Mouse (Mus musculus) hindbrain, embryonic 12.5 days (tissue): Measurements from ENCODE around the gene Nkain4. TPM values are rescaled to one million over a fixed set of nuclear protein-coding genes. Genes with fewer than 3 reads are reported as not detected.

Experiments
- ATAC-seq: fragments of 200-750 bp; cut with Nextera tagmentation; 2 replicates; pipeline ENCODE4 v1.8.0; 2017; ENCODE audit warnings: moderate TSS enrichment; ENCODE audit not compliant: low FRiP score
- H3K27ac ChIP-seq: fragments of 300-500 bp; sonication (generic); 2 replicates; pipeline ENCODE4 v1.5.1; 2016; ENCODE audit warnings: mild to moderate bottlenecking
- H3K27me3 ChIP-seq: fragments of 300-500 bp; sonication (generic); 2 replicates; pipeline ENCODE4 v1.6.1; 2016; ENCODE audit warnings: mild to moderate bottlenecking
- H3K36me3 ChIP-seq: fragments of 300-500 bp; sonication (generic); 2 replicates; pipeline ENCODE4 v1.6.1; 2016; ENCODE audit warnings: mild to moderate bottlenecking
- H3K4me1 ChIP-seq: fragments of 300-500 bp; sonication (generic); 2 replicates; pipeline ENCODE4 v1.6.1; 2016
- H3K4me2 ChIP-seq: fragments of 300-500 bp; sonication (generic); replicated peaks from 2 replicates; pipeline ENCODE4 v1.6.1; 2016; ENCODE audit warnings: mild to moderate bottlenecking
- H3K4me3 ChIP-seq: fragments of 300-500 bp; sonication (generic); 2 replicates; pipeline ENCODE4 v1.5.1; 2016; ENCODE audit warnings: mild to moderate bottlenecking
- H3K9ac ChIP-seq: fragments of 300-500 bp; sonication (generic); 2 replicates; pipeline ENCODE4 v1.6.1; 2016; ENCODE audit warnings: mild to moderate bottlenecking, moderate library complexity
- H3K9me3 ChIP-seq: fragments of 300-500 bp; sonication (generic); replicated peaks from 2 replicates; pipeline ENCODE4 v1.6.1; 2016; ENCODE audit warnings: mild to moderate bottlenecking
- WGBS: fragments of 180-500 bp; shearing (Covaris S2); methylation state at CpG from one replicate; pipeline ENCODE4 v1.1.7; 2016; 5-methylcytosine and 5-hydroxymethylcytosine counted together
- polyA plus RNA-seq: library from polyadenylated mRNA; unstranded; fragments of >200 nt; fragmentation: Nextera tagmentation; extraction: Ambion mirVana; gene quantifications from 2 replicates; pipeline ENCODE4 v1.2.1, GENCODE M21; 2016

Nkain4 gene
- polyA plus RNA-seq, 1 experiment from 2014 or later, result 81.2 TPM

GRCm38 (mm10) chr2:180981133-180981532, 26.6 kb upstream of the Nkain4 start:
- WGBS, result 79% methylated on average over 6 of the region's 6 CpGs
- Histone ChIP-seq H3K27ac (no peak overlapping the region), H3K9me3 (no peaks in the 10 kb centered on the region), H3K4me1 (no peaks in the 10 kb centered on the region), H3K4me2 (no peak overlapping the region), H3K9ac (no peak overlapping the region), H3K27me3 (no peaks in the 10 kb centered on the region), H3K4me3 (no peak overlapping the region), H3K36me3 (peaks cover 83% of the 10 kb centered on the region)
- no peak for ATAC-seq

GRCm38 (mm10) chr2:180967010-180967763, 12.7 kb upstream of the Nkain4 start, which contains the start of gene Arfgap1:
Gene Arfgap1, plus strand, starts transcription at chr2:180967225.
- peak; percentile 93 for ATAC-seq
- under 1% methylated on average over 56 of the region's 57 CpGs for WGBS
- peak within 1 kb of the TSS; percentile 86 for H3K4me3 ChIP-seq
- H3K27ac ChIP-seq, result peak within 1 kb of the TSS; percentile 86
- peak within 1 kb of the TSS; percentile 97 for H3K4me2 ChIP-seq
- peaks cover 22% of the 10 kb centered on the region for H3K4me1 ChIP-seq
- no peaks in the 10 kb centered on the region for H3K9me3 ChIP-seq
- H3K36me3 ChIP-seq, result peaks cover 31% of the 10 kb centered on the region
- peak within 1 kb of the TSS; percentile 94 for H3K9ac ChIP-seq
- H3K27me3 ChIP-seq, result no peaks in the 10 kb centered on the region

- H3K27me3 ChIP-seq, result no peaks in the 10 kb centered on the region
- H3K27ac ChIP-seq, result peak overlapping the region; percentile 86
- peaks cover 22% of the 10 kb centered on the region for H3K36me3 ChIP-seq
- peaks cover 22% of the 10 kb centered on the region for H3K4me1 ChIP-seq
- 17% methylated on average over 14 of the region's 14 CpGs for WGBS
- ATAC-seq, result peak; percentile 9; the same call in 1 of the 2 replicates
- no peaks in the 10 kb centered on the region for H3K9me3 ChIP-seq
- H3K4me2 ChIP-seq, result peak overlapping the region; percentile 97
- peak overlapping the region; percentile 94 for H3K9ac ChIP-seq
- peak overlapping the region; percentile 86 for H3K4me3 ChIP-seq
These were observed 11.8 kb upstream of the Nkain4 start for GRCm38 (mm10) chr2:180966092-180966882.

GRCm38 (mm10) chr2:180963956-180964355, 9.5 kb upstream of the Nkain4 start:
- no peak overlapping the region for H3K9ac ChIP-seq
- peaks cover 4% of the 10 kb centered on the region; the same call in 1 of the 2 replicates for H3K36me3 ChIP-seq
- no peak overlapping the region for H3K27ac ChIP-seq
- 0 out of 2 replicates have a peak, but pooled peaks have one; percentile 25 for ATAC-seq
- WGBS, result 4% methylated on average over 5 of the region's 5 CpGs
- peaks cover 19% of the 10 kb centered on the region for H3K4me1 ChIP-seq
- H3K27me3 ChIP-seq, result no peaks in the 10 kb centered on the region
- no peak overlapping the region for H3K4me2 ChIP-seq
- H3K9me3 ChIP-seq, result no peaks in the 10 kb centered on the region
- H3K4me3 ChIP-seq, result no peak overlapping the region

GRCm38 (mm10) chr2:180962616-180963308, 8.3 kb upstream of the Nkain4 start:
- Histone ChIP-seq H3K27me3 (no peaks in the 10 kb centered on the region), H3K4me2 (no peak overlapping the region), H3K36me3 (no peaks in the 10 kb centered on the region), H3K4me1 (peaks cover 9% of the 10 kb centered on the region), H3K27ac (no peak overlapping the region), H3K9me3 (no peaks in the 10 kb centered on the region), H3K4me3 (no peak overlapping the region), H3K9ac (no peak overlapping the region)
- WGBS, result 77% methylated on average over 2 of the region's 2 CpGs
- no peak for ATAC-seq

- Histone ChIP-seq H3K9ac (no peak overlapping the region), H3K4me3 (no peak overlapping the region), H3K9me3 (no peaks in the 10 kb centered on the region), H3K27me3 (no peaks in the 10 kb centered on the region), H3K4me1 (0 out of 2 replicates have a peak, but pooled peaks cover 4% of the 10 kb centered on the region), H3K27ac (no peak overlapping the region), H3K36me3 (no peaks in the 10 kb centered on the region), H3K4me2 (no peak overlapping the region)
- WGBS, result 76% methylated on average over 3 of the region's 3 CpGs
- no peak for ATAC-seq
These were observed 5.7 kb upstream of the Nkain4 start for GRCm38 (mm10) chr2:180960187-180960586.

GRCm38 (mm10) chr2:180959605-180960004, 5.1 kb upstream of the Nkain4 start:
- no peaks in the 10 kb centered on the region for H3K27me3 ChIP-seq
- no peak overlapping the region for H3K4me2 ChIP-seq
- peaks cover 9% of the 10 kb centered on the region; the same call in 1 of the 2 replicates for H3K4me1 ChIP-seq
- no peak overlapping the region for H3K9ac ChIP-seq
- no peak overlapping the region for H3K27ac ChIP-seq
- H3K36me3 ChIP-seq, result no peaks in the 10 kb centered on the region
- no peaks in the 10 kb centered on the region for H3K9me3 ChIP-seq
- no peak for ATAC-seq
- WGBS, result 79% methylated on average over 7 of the region's 7 CpGs
- H3K4me3 ChIP-seq, result no peak overlapping the region

GRCm38 (mm10) chr2:180953638-180954037, 861 bp downstream of the Nkain4 start:
- ATAC-seq, result no peak
- no peaks in the 10 kb centered on the region for H3K9me3 ChIP-seq
- WGBS, result 16% methylated on average over 2 of the region's 2 CpGs
- no peaks in the 10 kb centered on the region for H3K27me3 ChIP-seq
- peaks cover 54% of the 10 kb centered on the region for H3K4me1 ChIP-seq
- H3K36me3 ChIP-seq, result no peaks in the 10 kb centered on the region
- H3K4me3 ChIP-seq, result peak overlapping the region; percentile 64
- H3K9ac ChIP-seq, result peak overlapping the region; percentile 83
- H3K4me2 ChIP-seq, result peak overlapping the region; percentile 61
- H3K27ac ChIP-seq, result peak overlapping the region; percentile 96

- peaks cover 54% of the 10 kb centered on the region for H3K4me1 ChIP-seq
- peak; percentile 54 for ATAC-seq
- no peaks in the 10 kb centered on the region for H3K36me3 ChIP-seq
- H3K9me3 ChIP-seq, result no peaks in the 10 kb centered on the region
- peak overlapping the region; percentile 64 for H3K4me3 ChIP-seq
- H3K27ac ChIP-seq, result peak overlapping the region; percentile 96
- 2% methylated on average over 9 of the region's 9 CpGs for WGBS
- peak overlapping the region; percentile 83 for H3K9ac ChIP-seq
- H3K27me3 ChIP-seq, result no peaks in the 10 kb centered on the region
- H3K4me2 ChIP-seq, result peak overlapping the region; percentile 61
These were observed 1.7 kb downstream of the Nkain4 start for GRCm38 (mm10) chr2:180952731-180953171.

- 24% methylated on average over 1 of the region's 1 CpGs for WGBS
These were observed 4.6 kb downstream of the Nkain4 start for GRCm38 (mm10) chr2:180949947-180950346.

GRCm38 (mm10) chr2:180941869-180942268, 12.6 kb downstream of the Nkain4 start:
- H3K9ac ChIP-seq, result no peak overlapping the region
- H3K4me3 ChIP-seq, result no peak overlapping the region
- ATAC-seq, result no peak
- no peak overlapping the region for H3K27ac ChIP-seq
- H3K36me3 ChIP-seq, result peaks cover 27% of the 10 kb centered on the region
- H3K4me2 ChIP-seq, result no peak overlapping the region
- H3K4me1 ChIP-seq, result no peaks in the 10 kb centered on the region
- H3K27me3 ChIP-seq, result no peaks in the 10 kb centered on the region
- no peaks in the 10 kb centered on the region for H3K9me3 ChIP-seq

More at GRCm38 (mm10) chr2:180949947-180950346, 4.6 kb downstream of the Nkain4 start:
- no peak overlapping the region for H3K4me3 ChIP-seq
- H3K4me2 ChIP-seq, result no peak overlapping the region
- no peak overlapping the region for H3K9ac ChIP-seq
- no peaks in the 10 kb centered on the region for H3K27me3 ChIP-seq
- no peaks in the 10 kb centered on the region for H3K9me3 ChIP-seq
- no peak for ATAC-seq
- peaks cover 48% of the 10 kb centered on the region for H3K4me1 ChIP-seq
- no peaks in the 10 kb centered on the region for H3K36me3 ChIP-seq
- H3K27ac ChIP-seq, result no peak overlapping the region

GRCm38 (mm10) chr2:180940187-180940586, 14.3 kb downstream of the Nkain4 start:
- peaks cover 27% of the 10 kb centered on the region for H3K36me3 ChIP-seq
- no peak for ATAC-seq
- no peak overlapping the region for H3K4me3 ChIP-seq
- peaks cover 3% of the 10 kb centered on the region; the same call in 1 of the 2 replicates for H3K4me1 ChIP-seq
- H3K9ac ChIP-seq, result no peak overlapping the region
- no peak overlapping the region for H3K27ac ChIP-seq
- H3K9me3 ChIP-seq, result no peaks in the 10 kb centered on the region
- no peaks in the 10 kb centered on the region for H3K27me3 ChIP-seq
- H3K4me2 ChIP-seq, result no peak overlapping the region
